Mouse (Mus musculus) midbrain, embryonic 11.5 days (tissue): ENCODE data around the gene Xpnpep1. TPM values are rescaled to one million over a fixed set of nuclear protein-coding genes. Genes with fewer than 3 reads are reported as not detected.

Source experiments
- ATAC-seq: fragments of 200-750 bp; cut with Nextera tagmentation; 2 replicates; pipeline ENCODE4 v1.8.0; 2017; ENCODE audit warnings: moderate TSS enrichment, moderate library complexity; ENCODE audit not compliant: low FRiP score
- DNase-seq: peaks from one replicate; pipeline ENCODE4 v3.0.0; 2015; ENCODE audit warnings: low spot score; ENCODE audit errors: missing footprints
- H3K27ac ChIP-seq: fragments of 300-500 bp; sonication (generic); 2 replicates; pipeline ENCODE4 v1.5.1; 2014; ENCODE audit warnings: low read depth, low read length
- H3K27me3 ChIP-seq: fragments of 300-500 bp; sonication (generic); 2 replicates; pipeline ENCODE4 v1.6.1; 2014; ENCODE audit warnings: mild to moderate bottlenecking, low read length, moderate library complexity, mixed read lengths; ENCODE audit not compliant: control insufficient read depth, insufficient read depth
- H3K36me3 ChIP-seq: fragments of 300-500 bp; sonication (generic); 2 replicates; pipeline ENCODE4 v1.6.1; 2014; ENCODE audit warnings: mild to moderate bottlenecking, low read length, moderate library complexity, mixed read lengths; ENCODE audit not compliant: control insufficient read depth, insufficient read depth
- H3K4me1 ChIP-seq: fragments of 300-500 bp; sonication (generic); 2 replicates; pipeline ENCODE4 v1.6.1; 2014; ENCODE audit warnings: low read length; ENCODE audit not compliant: control insufficient read depth, insufficient read depth
- H3K4me2 ChIP-seq: fragments of 300-500 bp; sonication (generic); 2 replicates; pipeline ENCODE4 v1.6.1; 2014; ENCODE audit warnings: mild to moderate bottlenecking, moderate library complexity
- H3K4me3 ChIP-seq: fragments of 300-500 bp; sonication (generic); 2 replicates; pipeline ENCODE4 v1.5.1; 2014; ENCODE audit warnings: low read depth, low read length
- H3K9ac ChIP-seq: fragments of 300-500 bp; sonication (generic); 2 replicates; pipeline ENCODE4 v1.6.1; 2014; ENCODE audit warnings: low read length
- H3K9me3 ChIP-seq: fragments of 300-500 bp; sonication (generic); 2 replicates; pipeline ENCODE4 v1.6.1; 2016; ENCODE audit warnings: low read length; ENCODE audit not compliant: control insufficient read depth
- WGBS: fragments of 180-500 bp; shearing (Covaris S2); extraction: QIAGEN DNeasy Blood & Tissue Kit; methylation state at CpG from one replicate; pipeline ENCODE4 v1.1.7; 2014; 5-methylcytosine and 5-hydroxymethylcytosine counted together
- polyA plus RNA-seq: library from polyadenylated mRNA; unstranded; fragments of >200 nt; fragmentation: Nextera tagmentation; extraction: Ambion mirVana; gene quantifications from 2 replicates; pipeline ENCODE4 v1.2.1, GENCODE M21; 2014

Gene Xpnpep1
- polyA plus RNA-seq: 148 and 150 TPM in 2 replicates

DNA sequence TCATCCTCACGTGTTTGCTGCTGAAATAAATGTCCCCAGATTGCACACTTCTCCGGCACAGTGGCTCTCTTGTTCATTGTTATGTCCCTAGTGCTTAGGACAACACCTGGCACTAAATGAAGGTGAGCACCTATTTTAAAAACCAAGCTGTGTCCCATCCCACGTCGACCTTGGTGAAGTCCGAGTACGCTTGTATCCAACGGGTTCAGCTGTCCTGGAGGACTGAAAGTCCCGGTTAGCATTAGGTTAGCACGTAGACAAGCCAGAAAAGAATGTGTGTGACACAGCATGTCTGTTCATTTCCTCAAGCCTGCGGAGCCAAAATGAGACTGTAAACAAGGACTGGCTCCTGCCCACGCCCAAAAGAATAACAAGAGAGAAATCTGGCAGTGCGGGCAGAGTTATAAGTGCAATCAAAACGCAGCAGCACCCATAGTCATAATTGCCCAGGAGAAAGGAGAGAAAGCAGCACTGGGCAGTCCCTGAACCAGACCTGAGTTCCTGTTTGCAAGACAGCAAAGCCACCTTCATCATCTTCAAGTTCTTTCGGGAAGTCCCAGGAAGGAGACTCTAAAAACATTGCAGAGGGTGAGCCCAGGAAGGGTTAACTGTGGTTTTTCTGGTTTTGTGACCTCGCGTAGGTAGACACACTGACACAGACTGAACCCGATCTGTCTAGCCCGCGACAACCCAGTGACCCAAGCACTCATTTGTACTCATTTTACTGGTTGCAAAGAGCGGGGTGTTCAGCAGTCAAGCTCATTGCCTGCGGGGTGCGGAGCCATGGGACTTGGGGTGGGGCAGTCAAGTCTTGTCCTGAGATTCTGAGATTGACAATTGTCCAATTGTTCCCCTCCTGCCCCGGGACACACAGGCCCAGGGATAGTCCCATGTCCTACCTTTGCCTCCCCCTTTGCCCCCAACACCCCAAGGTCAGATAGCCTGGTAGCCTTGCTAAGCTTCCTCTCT, at the start of gene Xpnpep1:
Gene Xpnpep1, minus strand, starts transcription at position 51 of the 969 bp plus-strand sequence.
- no peaks in the 10 kb centered on the region for H3K36me3 ChIP-seq
- H3K9me3 ChIP-seq: no peaks in the 10 kb centered on the region
- WGBS: 89% methylated on average over 23 of the region's 23 CpGs
- H3K4me2 ChIP-seq: peak within 1 kb of the TSS; percentile 72
- peak within 1 kb of the TSS; percentile 90 for H3K4me3 ChIP-seq
- no peak within 1 kb of the TSS for H3K27ac ChIP-seq
- H3K9ac ChIP-seq: peak within 1 kb of the TSS; percentile 42; the same call in 1 of the 2 replicates
- no peaks in the 10 kb centered on the region for H3K27me3 ChIP-seq
- ATAC-seq (no peak), DNase-seq (no peak)
- H3K4me1 ChIP-seq: peaks cover 7% of the 10 kb centered on the region

DNA sequence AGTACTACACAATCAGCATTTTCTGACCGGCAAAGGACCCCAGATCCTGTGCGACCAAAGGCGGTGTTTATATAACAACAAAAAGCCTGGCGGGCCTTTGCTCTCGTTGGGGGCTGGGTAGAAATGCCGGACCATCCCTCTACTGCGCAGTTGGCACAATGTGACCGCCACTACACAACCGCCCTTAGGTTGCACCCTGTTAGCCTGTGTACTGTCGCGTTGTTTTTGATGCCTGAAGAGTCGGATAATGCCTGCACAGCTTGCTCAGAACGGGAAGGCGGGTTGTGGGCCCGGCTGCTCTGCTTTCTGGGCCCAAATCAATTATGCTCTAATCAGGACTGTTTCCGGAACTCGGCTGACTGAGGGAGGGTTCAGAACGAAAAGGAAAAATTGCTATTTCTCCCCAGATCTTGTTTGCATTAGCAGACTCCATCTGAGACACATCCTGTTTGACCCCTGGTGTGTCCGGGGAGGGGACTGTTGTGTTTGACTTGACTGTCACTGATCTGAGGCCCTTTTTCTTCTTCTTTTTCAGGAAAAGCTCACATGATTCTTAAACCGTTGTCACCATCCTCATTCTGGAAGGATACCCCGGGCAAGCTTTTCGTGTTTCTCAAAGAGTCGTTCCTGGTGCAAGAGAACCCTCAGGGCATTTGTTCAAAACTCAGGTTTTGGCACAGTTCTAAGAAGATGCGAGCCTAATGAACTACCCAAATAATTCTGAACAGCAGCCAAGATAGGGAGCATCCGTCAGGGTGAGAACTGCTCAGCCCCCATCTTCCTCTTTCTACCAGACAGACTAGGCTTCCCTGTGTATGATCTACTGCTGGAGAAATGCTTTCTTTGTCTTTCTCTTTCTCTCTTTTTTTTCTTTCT, 47.5 kb upstream of the Xpnpep1 start:
- H3K27me3 ChIP-seq: no peaks in the 10 kb centered on the region
- H3K4me2 ChIP-seq: no peak overlapping the region; the same call in 1 of the 2 replicates
- DNase-seq (peak; percentile 91), ATAC-seq (peak; percentile 51; the same call in 1 of the 2 replicates)
- no peak overlapping the region for H3K27ac ChIP-seq
- H3K9ac ChIP-seq: no peak overlapping the region
- WGBS: 35% methylated on average over 25 of the region's 25 CpGs
- H3K4me1 ChIP-seq: no peaks in the 10 kb centered on the region
- no peak overlapping the region for H3K4me3 ChIP-seq
- H3K36me3 ChIP-seq: no peaks in the 10 kb centered on the region
- H3K9me3 ChIP-seq: no peaks in the 10 kb centered on the region

DNA sequence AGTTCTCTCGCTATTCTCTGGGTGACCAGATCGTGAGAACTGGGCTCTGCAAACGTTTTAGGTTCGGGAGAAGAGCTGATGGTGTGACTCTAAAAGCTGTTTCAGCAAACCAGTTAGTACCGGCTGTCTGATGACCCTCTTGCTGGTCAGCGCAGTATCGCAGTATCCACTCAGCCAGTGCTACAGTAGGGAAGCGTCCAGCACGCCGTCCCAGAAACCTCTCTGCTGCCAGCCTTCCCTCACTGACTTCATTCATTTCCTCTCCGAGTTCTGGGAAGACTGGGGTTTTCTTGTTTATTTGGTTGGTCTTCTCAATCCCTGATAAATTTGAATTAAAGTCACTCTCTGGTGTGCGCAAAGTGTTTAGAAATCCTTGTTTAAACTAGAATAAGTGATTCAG, 46.8 kb upstream of the Xpnpep1 start:
- H3K27ac ChIP-seq: no peak overlapping the region
- H3K4me3 ChIP-seq: no peak overlapping the region
- no peak overlapping the region; the same call in 1 of the 2 replicates for H3K4me2 ChIP-seq
- no peaks in the 10 kb centered on the region for H3K27me3 ChIP-seq
- ATAC-seq (no peak), DNase-seq (no peak)
- no peaks in the 10 kb centered on the region for H3K4me1 ChIP-seq
- no peaks in the 10 kb centered on the region for H3K36me3 ChIP-seq
- 66% methylated on average over 12 of the region's 12 CpGs for WGBS
- H3K9me3 ChIP-seq: no peaks in the 10 kb centered on the region
- no peak overlapping the region for H3K9ac ChIP-seq

DNA sequence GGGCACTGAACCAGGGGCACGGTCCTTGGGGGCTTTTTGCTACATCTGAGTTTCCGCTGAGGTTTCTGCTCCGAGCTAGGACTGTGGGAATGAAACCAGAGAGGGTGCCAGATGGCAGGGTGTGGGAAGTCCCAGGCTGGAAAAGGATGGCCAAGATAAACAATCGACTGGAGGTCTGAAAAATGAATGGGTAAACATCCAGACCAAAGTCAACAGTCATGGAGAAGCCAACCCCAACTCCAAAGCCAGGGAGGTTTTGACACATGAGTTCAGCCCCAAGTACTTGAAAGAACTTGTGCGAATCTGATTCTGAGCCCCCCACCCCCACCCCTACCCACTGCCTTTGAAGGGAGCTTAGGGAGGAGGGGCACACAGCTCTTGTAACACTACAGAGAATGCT, 44.7 kb upstream of the Xpnpep1 start:
- ATAC-seq: peak; percentile 42
- WGBS: 62% methylated on average over 5 of the region's 5 CpGs
- no peak overlapping the region for H3K9ac ChIP-seq
- H3K4me3 ChIP-seq: no peak overlapping the region
- no peaks in the 10 kb centered on the region for H3K9me3 ChIP-seq
- DNase-seq: peak; percentile 44
- H3K27ac ChIP-seq: no peak overlapping the region
- no peaks in the 10 kb centered on the region for H3K36me3 ChIP-seq
- H3K27me3 ChIP-seq: no peaks in the 10 kb centered on the region
- H3K4me2 ChIP-seq: no peak overlapping the region
- no peaks in the 10 kb centered on the region for H3K4me1 ChIP-seq

DNA sequence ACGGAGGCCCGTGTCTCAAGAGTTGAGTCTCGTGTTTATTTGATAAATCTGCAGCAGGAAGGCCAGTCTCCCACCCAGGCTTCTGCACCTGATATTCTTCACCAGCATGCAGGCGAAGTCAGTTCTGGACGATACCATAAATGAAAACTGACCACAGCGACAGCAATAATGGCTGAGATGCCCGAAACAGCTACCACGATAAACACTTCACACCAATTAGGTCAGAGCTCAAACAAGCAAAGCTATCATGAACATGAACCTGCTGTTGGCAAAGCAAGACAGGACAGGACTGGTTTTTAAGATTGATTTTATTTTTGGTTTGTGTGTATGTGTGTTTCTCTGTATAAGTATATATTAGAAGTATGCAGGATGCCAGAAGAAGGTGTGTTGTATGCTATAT, 42.8 kb upstream of the Xpnpep1 start:
- Histone ChIP-seq H3K36me3 (no peaks in the 10 kb centered on the region), H3K4me1 (no peaks in the 10 kb centered on the region), H3K27me3 (no peaks in the 10 kb centered on the region), H3K4me2 (no peak overlapping the region), H3K27ac (no peak overlapping the region), H3K9me3 (no peaks in the 10 kb centered on the region), H3K9ac (no peak overlapping the region), H3K4me3 (no peak overlapping the region)
- DNase-seq (peak; percentile 53), ATAC-seq (no peak)
- 92% methylated on average over 8 of the region's 8 CpGs for WGBS

DNA sequence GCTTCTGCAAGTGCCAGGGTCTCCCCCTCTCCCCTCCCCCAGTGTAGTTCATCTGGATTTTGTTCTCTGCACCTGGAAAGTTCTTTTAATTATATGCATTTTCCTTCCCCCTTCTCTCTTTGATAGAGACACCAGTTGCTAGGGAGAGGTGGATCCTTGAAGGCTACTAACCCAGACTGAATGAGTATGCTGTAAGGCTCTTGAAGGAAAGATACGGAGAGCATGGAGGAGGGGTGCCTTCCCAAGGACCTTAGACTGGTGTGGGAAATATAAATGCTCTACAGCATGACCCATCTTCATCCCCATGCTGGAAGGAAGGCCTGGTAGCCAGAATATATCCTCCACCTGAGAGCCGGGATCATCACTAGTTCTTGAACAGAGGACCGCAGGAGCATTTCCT, 41.3 kb upstream of the Xpnpep1 start:
- DNase-seq: peak; percentile 83
- no peaks in the 10 kb centered on the region for H3K36me3 ChIP-seq
- no peaks in the 10 kb centered on the region for H3K27me3 ChIP-seq
- no peak overlapping the region for H3K4me2 ChIP-seq
- H3K4me1 ChIP-seq: no peaks in the 10 kb centered on the region
- WGBS: 81% methylated on average over 3 of the region's 3 CpGs
- ATAC-seq: no peak
- no peak overlapping the region for H3K9ac ChIP-seq
- H3K27ac ChIP-seq: no peak overlapping the region
- H3K4me3 ChIP-seq: no peak overlapping the region
- H3K9me3 ChIP-seq: no peaks in the 10 kb centered on the region

DNA sequence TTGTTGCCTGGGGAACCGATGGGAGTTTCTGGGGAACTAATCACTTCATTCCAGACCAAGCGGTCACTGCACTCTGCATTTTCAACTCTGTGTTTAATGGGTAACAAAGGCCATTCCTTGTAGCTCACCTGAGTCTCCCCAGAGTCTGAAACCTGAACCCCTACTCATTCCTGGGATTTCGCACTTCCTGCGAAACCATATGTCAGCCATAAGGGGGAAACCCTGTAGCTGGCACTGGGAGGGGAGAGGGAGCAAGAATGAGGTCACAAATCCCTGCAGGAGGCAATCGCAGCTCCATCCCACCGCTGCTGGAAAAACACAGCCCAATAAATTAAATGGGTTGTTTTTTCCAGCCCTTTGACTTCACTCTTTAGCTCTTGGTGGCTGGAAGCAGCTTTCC, 40.9 kb upstream of the Xpnpep1 start:
- Histone ChIP-seq H3K4me3 (no peak overlapping the region), H3K27ac (no peak overlapping the region), H3K36me3 (no peaks in the 10 kb centered on the region), H3K9ac (no peak overlapping the region), H3K27me3 (no peaks in the 10 kb centered on the region), H3K9me3 (no peaks in the 10 kb centered on the region), H3K4me2 (no peak overlapping the region), H3K4me1 (no peaks in the 10 kb centered on the region)
- DNase-seq (no peak), ATAC-seq (no peak)
- WGBS: 44% methylated on average over 6 of the region's 6 CpGs

DNA sequence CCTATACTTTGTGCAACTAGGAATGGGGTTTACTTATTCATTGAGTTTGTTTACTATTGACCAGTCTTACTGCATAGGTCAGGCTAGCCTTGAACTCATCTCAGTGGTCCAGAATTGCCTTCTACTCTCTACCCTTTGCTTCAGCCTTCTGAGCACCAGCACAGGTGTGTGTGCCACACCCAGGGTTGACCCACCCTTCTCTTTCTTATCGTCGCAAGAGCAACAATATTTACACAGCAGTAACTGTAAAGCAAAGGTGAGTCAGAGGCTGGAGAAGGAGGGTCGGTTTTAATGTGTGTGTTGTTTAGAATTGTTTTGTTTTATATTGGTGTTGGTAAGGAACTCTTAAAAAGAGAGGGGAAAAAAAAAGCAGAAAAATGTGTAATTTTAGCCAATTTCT, 40.5 kb upstream of the Xpnpep1 start:
- ATAC-seq: no peak
- no peaks in the 10 kb centered on the region for H3K27me3 ChIP-seq
- WGBS: 78% methylated on average over 3 of the region's 3 CpGs

More for the DNA sequence above, 40.5 kb upstream of the Xpnpep1 start:
- peak; percentile 10 for DNase-seq
- no peak overlapping the region for H3K4me3 ChIP-seq
- no peak overlapping the region for H3K4me2 ChIP-seq
- H3K27ac ChIP-seq: no peak overlapping the region
- no peaks in the 10 kb centered on the region for H3K4me1 ChIP-seq
- no peak overlapping the region for H3K9ac ChIP-seq
- no peaks in the 10 kb centered on the region for H3K9me3 ChIP-seq
- H3K36me3 ChIP-seq: no peaks in the 10 kb centered on the region
